Mouse (Mus musculus) lung, postnatal 25 days (tissue): ENCODE data around the gene Olfr1412.

ENCODE experiments used
- DNase-seq: peaks from one replicate; pipeline ENCODE4 v3.0.0; 2022; ENCODE audit warnings: low spot score

Olfr1412 gene

GRCm38 (mm10) chr1:92637501-92638172 is 52.1 kb downstream of the Olfr1412 start:
- no peak for DNase-seq

GRCm38 (mm10) chr1:92638181-92638580 is 52.6 kb downstream of the Olfr1412 start:
- no peak for DNase-seq

- no peak for DNase-seq
Measured at GRCm38 (mm10) chr1:92638736-92639135, 53.2 kb downstream of the Olfr1412 start.

- DNase-seq: no peak
Measured at GRCm38 (mm10) chr1:92640393-92640792, 54.8 kb downstream of the Olfr1412 start.
